Mouse (Mus musculus): ENCODE data around the gene Ptpro. TPM values are rescaled to one million over a fixed set of nuclear protein-coding genes. Genes with fewer than 3 reads are reported as not detected.

The Ptpro gene
- polyA plus RNA-seq, 1 experiment = 5.5 TPM

DNA sequence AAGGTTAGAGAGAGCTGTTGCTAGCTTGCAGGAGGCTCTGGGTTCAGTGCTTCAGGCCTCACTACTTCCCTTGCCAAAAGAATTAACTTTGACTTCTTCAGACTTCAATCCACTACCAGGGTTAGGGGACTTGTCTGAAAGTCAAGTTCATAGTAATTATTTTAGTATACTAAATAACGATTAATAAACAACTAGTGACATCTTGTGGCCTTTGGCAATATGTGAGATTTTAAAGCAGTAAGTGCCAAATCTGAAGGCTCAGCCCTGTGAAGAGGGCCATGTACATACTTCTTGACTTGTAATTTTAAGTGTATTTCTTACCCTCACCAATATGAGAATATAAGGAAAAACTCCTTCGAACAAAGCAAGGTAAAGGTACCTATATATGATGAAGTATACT lies 145.2 kb downstream of the Ptpro start:
- no peak for DNase-seq
- Histone ChIP-seq H3K4me1 (ENCODE audit: control insufficient read depth, insufficient read depth, low read length) (no peaks in the 10 kb centered on the region), H3K4me3 (replicated peaks; ENCODE audit: extremely low read depth, low read depth, low read length) (no peak overlapping the region)
- WGBS = 75% methylated on average over 2 of the region's 2 CpGs
- TF ChIP-seq CTCF (IDR thresholded peaks at IDR 0.05; ENCODE audit: insufficient read depth, low read length) (no peak), POLR2A (IDR thresholded peaks at IDR 0.05; ENCODE audit: borderline replicate concordance, extremely low read depth, low read depth, low read length) (no peak)

DNA sequence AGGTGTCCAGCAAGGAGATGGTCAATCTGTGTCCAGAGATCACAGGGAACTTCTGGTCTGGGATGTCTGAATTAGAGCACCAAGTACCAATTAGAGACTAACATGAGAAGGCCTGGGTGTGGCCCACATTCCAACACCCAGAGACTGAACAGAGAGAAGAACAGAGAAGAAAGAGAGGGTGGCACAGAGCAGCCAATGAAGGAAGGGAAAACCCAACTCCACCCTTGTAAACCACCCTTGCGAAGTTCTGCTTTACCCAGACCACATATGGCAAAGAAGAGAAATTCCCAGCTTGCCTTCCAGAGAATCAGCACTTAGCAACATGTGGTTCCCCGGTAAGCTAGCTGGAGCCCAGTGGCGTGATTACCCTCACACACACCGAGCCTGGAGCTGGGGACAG lies 152.1 kb downstream of the Ptpro start:
- WGBS = 78% methylated on average over 4 of the region's 4 CpGs
- no peak for DNase-seq
- Histone ChIP-seq H3K4me1 (ENCODE audit: control insufficient read depth, insufficient read depth, low read length) (no peaks in the 10 kb centered on the region), H3K4me3 (replicated peaks; ENCODE audit: extremely low read depth, low read depth, low read length) (no peak overlapping the region)
- TF ChIP-seq CTCF (IDR thresholded peaks at IDR 0.05; ENCODE audit: insufficient read depth, low read length) = no peak
- no peak for TF ChIP-seq POLR2A (IDR thresholded peaks at IDR 0.05; ENCODE audit: borderline replicate concordance, extremely low read depth, low read depth, low read length)

DNA sequence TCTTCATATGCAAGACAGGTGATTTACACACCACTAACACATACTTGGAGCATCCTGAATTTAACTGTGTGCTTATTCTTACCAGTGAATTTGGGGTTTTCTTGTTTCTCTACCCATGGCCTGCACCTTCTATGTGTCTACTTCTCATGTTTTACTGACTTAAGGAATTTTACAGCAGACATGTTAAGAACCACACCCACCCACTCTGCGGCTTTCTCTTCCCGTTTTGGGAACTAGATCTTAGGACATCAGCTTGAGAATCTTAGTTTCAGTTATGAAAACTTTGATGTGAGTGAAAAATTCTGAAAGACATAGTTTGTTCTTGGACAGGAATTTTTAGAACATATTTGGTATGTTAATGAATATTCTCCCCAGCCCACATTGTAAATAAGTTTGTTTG lies 153.6 kb downstream of the Ptpro start:
- H3K4me1 ChIP-seq (ENCODE audit: control insufficient read depth, insufficient read depth, low read length) = no peaks in the 10 kb centered on the region
- DNase-seq = no peak
- TF ChIP-seq POLR2A (IDR thresholded peaks at IDR 0.05; ENCODE audit: borderline replicate concordance, extremely low read depth, low read depth, low read length) (no peak), CTCF (IDR thresholded peaks at IDR 0.05; ENCODE audit: insufficient read depth, low read length) (no peak)
- WGBS = 63% methylated on average over 2 of the region's 2 CpGs
- no peak overlapping the region for H3K4me3 ChIP-seq (replicated peaks; ENCODE audit: extremely low read depth, low read depth, low read length)

DNA sequence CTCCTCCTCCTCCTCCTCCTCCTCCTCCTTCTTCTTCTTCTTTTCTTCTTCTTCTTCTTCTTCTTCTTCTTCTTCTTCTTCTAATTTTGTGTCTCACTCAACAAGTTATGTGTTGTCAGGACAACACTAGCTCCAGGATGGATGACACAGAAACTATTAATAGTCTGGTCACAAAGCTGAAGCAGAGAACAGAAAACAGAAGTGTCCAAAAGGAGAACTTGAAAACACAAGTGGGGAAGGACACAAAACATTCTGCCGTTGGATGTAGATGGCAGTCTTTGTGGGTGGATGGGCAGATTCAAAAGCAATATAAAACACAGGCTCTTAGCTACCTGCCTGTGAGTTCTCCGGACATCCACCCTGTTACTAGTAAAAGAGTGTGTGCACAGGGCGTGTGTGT lies 158.4 kb downstream of the Ptpro start:
- 58% methylated on average over 3 of the region's 3 CpGs for WGBS
- TF ChIP-seq CTCF (IDR thresholded peaks at IDR 0.05; ENCODE audit: insufficient read depth, low read length) (no peak), POLR2A (IDR thresholded peaks at IDR 0.05; ENCODE audit: borderline replicate concordance, extremely low read depth, low read depth, low read length) (no peak)
- no peak for DNase-seq
- Histone ChIP-seq H3K4me3 (replicated peaks; ENCODE audit: extremely low read depth, low read depth, low read length) (no peak overlapping the region), H3K4me1 (ENCODE audit: control insufficient read depth, insufficient read depth, low read length) (no peaks in the 10 kb centered on the region)

DNA sequence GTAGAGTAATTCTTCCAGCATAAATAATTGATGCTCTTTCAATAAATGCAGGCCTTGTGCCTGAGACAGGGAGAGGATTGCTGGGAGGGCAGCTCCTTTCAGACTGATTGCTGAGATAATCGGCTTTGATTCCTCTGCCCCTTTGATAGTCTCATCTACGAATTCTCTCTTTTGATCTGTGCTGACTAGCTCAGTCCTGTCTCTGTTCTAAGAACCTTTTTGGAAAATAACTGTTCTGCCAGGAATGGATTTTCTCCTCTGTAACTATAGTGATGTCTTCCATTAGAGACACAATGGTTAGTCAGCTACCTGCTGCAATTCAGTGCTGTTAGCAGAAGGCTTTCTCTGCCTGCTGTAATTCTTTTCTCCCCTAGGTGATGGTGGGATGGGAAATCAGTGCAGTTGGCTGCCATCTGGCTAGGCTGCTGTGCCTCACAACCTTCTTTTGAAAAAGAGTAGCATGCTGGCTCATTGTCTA lies 159.8 kb downstream of the Ptpro start:
- TF ChIP-seq POLR2A (IDR thresholded peaks at IDR 0.05; ENCODE audit: borderline replicate concordance, extremely low read depth, low read depth, low read length) = no peak
- DNase-seq = no peak
- no peak overlapping the region for H3K4me3 ChIP-seq (replicated peaks; ENCODE audit: extremely low read depth, low read depth, low read length)
- 64% methylated on average over 2 of the region's 2 CpGs for WGBS
- no peaks in the 10 kb centered on the region for H3K4me1 ChIP-seq (ENCODE audit: control insufficient read depth, insufficient read depth, low read length)

DNA sequence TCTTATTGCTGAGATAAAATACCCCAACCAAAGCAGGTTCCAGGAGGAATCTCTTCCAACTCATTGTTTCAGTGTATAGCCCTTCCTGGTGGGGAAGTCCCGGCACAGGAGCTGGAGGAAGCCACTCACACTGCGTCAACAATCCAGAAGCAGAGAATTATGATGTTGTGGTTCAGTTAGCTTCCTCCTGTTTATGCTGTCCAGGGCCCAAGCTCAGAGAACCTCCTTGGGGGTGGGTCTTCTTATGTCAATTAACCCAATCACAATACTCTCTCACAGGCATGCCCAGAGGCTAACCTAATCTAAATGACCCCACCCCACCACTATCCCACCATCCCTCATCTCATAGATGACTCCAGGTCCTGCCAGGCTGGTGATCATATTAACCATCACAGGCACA lies 160.9 kb downstream of the Ptpro start:
- no peak overlapping the region for H3K4me3 ChIP-seq (replicated peaks; ENCODE audit: extremely low read depth, low read depth, low read length)
- DNase-seq = no peak
- 35% methylated on average over 2 of the region's 2 CpGs for WGBS
- no peak for TF ChIP-seq CTCF (IDR thresholded peaks at IDR 0.05; ENCODE audit: insufficient read depth, low read length)
- TF ChIP-seq POLR2A (IDR thresholded peaks at IDR 0.05; ENCODE audit: borderline replicate concordance, extremely low read depth, low read depth, low read length) = no peak
- H3K4me1 ChIP-seq (ENCODE audit: control insufficient read depth, insufficient read depth, low read length) = no peaks in the 10 kb centered on the region

DNA sequence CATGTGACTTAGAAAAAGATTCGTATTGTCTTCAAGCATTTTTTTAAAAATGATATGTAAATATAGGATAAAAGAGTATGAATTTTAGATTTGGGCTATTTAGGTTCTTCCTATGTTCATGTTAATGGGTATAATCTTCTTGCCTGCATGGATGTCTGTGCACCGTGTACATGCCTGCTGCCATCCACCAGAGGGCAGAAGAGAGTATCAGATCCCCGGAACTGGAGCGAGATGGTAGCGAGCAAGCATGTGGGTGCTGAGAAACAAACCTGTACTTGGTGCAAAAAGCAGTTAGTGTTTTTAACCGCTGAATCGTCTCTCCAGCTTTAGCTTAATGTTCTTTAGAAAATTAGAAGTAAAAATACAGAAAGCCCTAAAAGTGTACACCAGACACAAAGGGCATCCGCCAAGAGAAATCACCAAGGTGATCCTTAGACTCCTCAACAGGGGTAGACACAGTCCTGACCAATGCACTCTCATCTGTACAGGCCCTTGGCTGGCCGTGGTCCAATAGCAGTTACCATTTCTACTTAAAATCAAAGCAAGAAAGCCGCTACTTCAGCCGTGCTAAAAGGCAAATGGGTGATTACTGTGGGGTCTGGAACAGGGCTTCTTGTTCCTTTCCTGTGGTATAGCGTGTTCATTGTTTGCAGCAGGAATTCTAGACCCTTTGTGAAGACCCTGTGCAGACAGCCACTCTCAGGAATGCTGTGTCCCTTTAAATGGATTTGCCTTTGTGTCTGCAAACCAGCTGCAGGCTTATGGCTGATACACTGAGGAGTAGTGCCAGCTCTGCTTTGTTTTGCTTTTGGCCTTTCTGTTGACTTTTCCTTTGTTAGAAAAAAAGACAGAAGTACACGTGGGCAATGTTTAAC lies 162.6 kb downstream of the Ptpro start:
- TF ChIP-seq POLR2A (IDR thresholded peaks at IDR 0.05; ENCODE audit: borderline replicate concordance, extremely low read depth, low read depth, low read length) = no peak
- TF ChIP-seq CTCF (IDR thresholded peaks at IDR 0.05; ENCODE audit: insufficient read depth, low read length) = peak; percentile 96
- Histone ChIP-seq H3K4me3 (replicated peaks; ENCODE audit: extremely low read depth, low read depth, low read length) (no peak overlapping the region), H3K4me1 (ENCODE audit: control insufficient read depth, insufficient read depth, low read length) (no peaks in the 10 kb centered on the region)
- WGBS = 51% methylated on average over 13 of the region's 13 CpGs
- peak; percentile 23 for DNase-seq

DNA sequence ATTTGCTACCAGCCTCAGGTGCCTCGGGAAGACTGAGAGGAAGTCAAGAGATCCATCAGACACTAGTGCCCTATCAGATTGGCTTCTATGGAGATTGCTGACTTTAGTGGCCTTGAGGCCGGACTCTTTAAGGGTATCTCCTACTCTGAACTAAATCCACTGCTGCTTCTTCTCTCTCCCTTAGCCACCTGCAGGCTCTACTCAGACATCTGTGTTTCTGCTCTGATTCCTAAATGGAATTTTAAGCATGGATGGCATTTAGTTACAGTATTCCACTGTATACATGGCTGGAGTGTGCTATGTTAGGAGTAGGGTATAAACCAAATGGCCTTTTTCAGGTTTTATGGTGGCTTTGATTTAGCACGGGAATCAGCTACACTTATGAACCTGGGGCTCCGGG lies 170.7 kb downstream of the Ptpro start:
- H3K4me1 ChIP-seq (ENCODE audit: control insufficient read depth, insufficient read depth, low read length) = no peaks in the 10 kb centered on the region
- no peak for DNase-seq
- WGBS = 80% methylated on average over 4 of the region's 4 CpGs
- no peak overlapping the region for H3K4me3 ChIP-seq (replicated peaks; ENCODE audit: extremely low read depth, low read depth, low read length)
- TF ChIP-seq CTCF (IDR thresholded peaks at IDR 0.05; ENCODE audit: insufficient read depth, low read length) = no peak
- no peak for TF ChIP-seq POLR2A (IDR thresholded peaks at IDR 0.05; ENCODE audit: borderline replicate concordance, extremely low read depth, low read depth, low read length)

DNA sequence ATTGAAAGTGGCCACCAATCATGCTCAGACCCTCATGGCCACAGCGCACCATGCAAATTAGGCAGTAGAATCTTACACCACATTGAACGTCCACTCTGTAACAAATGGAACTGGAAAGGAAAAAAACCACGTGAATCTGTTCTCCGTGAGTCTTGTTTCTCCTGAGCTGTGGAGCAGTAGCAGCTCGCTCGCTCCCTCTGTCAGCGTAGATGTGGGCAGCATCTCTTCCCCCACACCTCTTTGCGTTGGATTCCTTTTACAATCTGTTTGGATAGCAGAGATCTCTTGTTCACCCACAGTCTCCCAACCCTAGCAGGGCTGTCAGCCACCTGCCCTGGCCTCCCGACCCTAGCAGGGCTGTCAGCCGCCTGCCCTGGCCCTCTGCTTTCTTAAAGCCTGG lies 171.7 kb downstream of the Ptpro start:
- 62% methylated on average over 10 of the region's 10 CpGs for WGBS
- DNase-seq = no peak
- TF ChIP-seq CTCF (IDR thresholded peaks at IDR 0.05; ENCODE audit: insufficient read depth, low read length) (no peak), POLR2A (IDR thresholded peaks at IDR 0.05; ENCODE audit: borderline replicate concordance, extremely low read depth, low read depth, low read length) (no peak)
- Histone ChIP-seq H3K4me3 (replicated peaks; ENCODE audit: extremely low read depth, low read depth, low read length) (no peak overlapping the region), H3K4me1 (ENCODE audit: control insufficient read depth, insufficient read depth, low read length) (no peaks in the 10 kb centered on the region)
